Mouse (Mus musculus): Measurements from ENCODE around the gene Egflam. TPM values are rescaled to one million over a fixed set of nuclear protein-coding genes. Genes with fewer than 3 reads are reported as not detected.

Egflam gene
- total RNA-seq (2012; rRNA removed), result 0.54 and 0.58 TPM in 2 replicates

GRCm38 (mm10) chr15:7397818-7398608 is at the start of gene Egflam:
TSS of gene Egflam (minus strand) at chr15:7398395.
- no peak for TF ChIP-seq ZNF384 (IDR thresholded peaks at IDR 0.05; ENCODE audit: low read depth, low read length)
- no peak for TF ChIP-seq MAFK (IDR thresholded peaks at IDR 0.05; ENCODE audit: insufficient read depth, low read depth, low read length)
- TF ChIP-seq HCFC1 (IDR thresholded peaks at IDR 0.05; ENCODE audit: borderline replicate concordance, insufficient read depth, low read length), result no peak
- no peak for TF ChIP-seq ZC3H11A (IDR thresholded peaks at IDR 0.05; ENCODE audit: borderline replicate concordance, low read depth, low read length)
- no peak for TF ChIP-seq CHD2 (IDR thresholded peaks at IDR 0.05; ENCODE audit: low read depth, low read length)
- in situ Hi-C loops (cut with MboI; ENCODE audit: low sequenced_read_pairs in 2 of 2, unreplicated experiment in 2 of 2), result no loop called here

DNA sequence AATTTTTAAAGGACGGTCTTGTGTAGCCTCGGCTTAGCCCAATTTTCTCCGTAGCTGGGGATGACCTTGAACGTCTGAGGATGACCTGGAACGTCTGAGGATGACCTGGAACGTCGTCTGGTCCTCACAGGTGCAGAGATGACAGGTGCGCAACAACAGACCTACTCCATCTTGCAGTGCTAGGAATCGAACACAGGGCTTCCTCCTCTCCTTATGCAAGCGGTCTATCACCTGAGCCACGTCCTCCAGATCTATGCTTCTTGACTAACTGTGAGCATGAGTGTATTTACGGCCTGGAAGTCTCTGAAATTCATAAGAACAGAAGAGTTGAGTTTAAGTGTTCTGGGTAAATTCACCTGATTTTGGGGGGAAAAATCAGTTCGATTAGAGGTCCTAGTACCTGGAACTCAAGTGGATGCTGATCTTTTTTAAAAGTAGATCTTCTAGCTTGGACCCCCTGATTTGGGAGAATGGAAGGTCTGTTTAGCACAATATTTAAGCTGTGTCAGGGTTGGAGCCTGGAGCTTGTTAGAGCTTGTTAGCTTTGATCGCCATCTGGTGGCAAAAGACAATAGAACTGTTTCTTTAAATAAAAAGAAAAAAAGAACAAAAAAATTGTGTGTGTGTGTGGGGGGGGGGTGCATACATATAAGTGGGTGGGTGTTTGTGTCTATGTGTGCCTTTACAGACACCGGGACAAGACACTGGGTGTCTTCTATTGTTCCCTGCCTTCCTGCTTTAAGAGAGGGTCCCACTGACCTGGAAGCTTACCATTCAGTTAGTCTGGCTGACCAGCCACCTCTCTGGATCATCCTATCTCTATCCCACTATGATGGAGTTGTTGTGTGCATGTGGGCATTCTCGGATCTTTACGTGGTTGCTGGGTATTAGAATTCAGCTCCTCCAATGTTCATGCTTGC is 45.5 kb upstream of the Egflam start:
- DNase-seq (ENCODE audit: low read depth, low spot score), result peak; percentile 20
- H3K4me3 ChIP-seq (ENCODE audit: insufficient read depth in 1 of 2, low read depth in 1 of 2, low read length in 2 of 2, poor library complexity in 1 of 2, severe bottlenecking in 1 of 2), result no peak overlapping the region
- no peaks in the 10 kb centered on the region for H3K36me3 ChIP-seq (ENCODE audit: control insufficient read depth, insufficient read depth, low read length, poor library complexity, severe bottlenecking)
- H3K4me1 ChIP-seq (ENCODE audit: control insufficient read depth in 2 of 2, insufficient read depth in 2 of 2, low read length in 2 of 2, poor library complexity in 1 of 2), result no peaks in the 10 kb centered on the region
- no peak overlapping the region for H3K9ac ChIP-seq (ENCODE audit: insufficient read depth, low read depth, low read length, poor library complexity, severe bottlenecking)
- H3K9me3 ChIP-seq (ENCODE audit: control insufficient read depth, insufficient read depth, low read depth, low read length), result no peaks in the 10 kb centered on the region
- H3K27ac ChIP-seq (ENCODE audit: insufficient read depth, low read depth, low read length, poor library complexity, severe bottlenecking), result no peak overlapping the region
- peak; percentile 16; the same call in 1 of the 2 replicates for TF ChIP-seq ZC3H11A (IDR thresholded peaks at IDR 0.05; ENCODE audit: borderline replicate concordance, low read depth, low read length)
- TF ChIP-seq MAFK (IDR thresholded peaks at IDR 0.05; ENCODE audit: insufficient read depth, low read depth, low read length), result 0 out of 2 replicates have a peak, but pooled peaks have one; percentile 34
- TF ChIP-seq HCFC1 (IDR thresholded peaks at IDR 0.05; ENCODE audit: borderline replicate concordance, insufficient read depth, low read length), result no peak
- TF ChIP-seq ZNF384 (IDR thresholded peaks at IDR 0.05; ENCODE audit: low read depth, low read length), result no peak
- in situ Hi-C loops (cut with MboI; ENCODE audit: low sequenced_read_pairs in 2 of 2, unreplicated experiment in 2 of 2), result loop anchor here in 1 of 2 experiments (25.0 kb wide), 1 partner anchor 531 kb away; no protein-coding TSS in a partner anchor

More at GRCm38 (mm10) chr15:7397818-7398608, at the start of gene Egflam:
- peak within 1 kb of the TSS; percentile 67 to 78 for H3K4me3 ChIP-seq (ENCODE audit: insufficient read depth in 1 of 2, low read depth in 1 of 2, low read length in 2 of 2, poor library complexity in 1 of 2, severe bottlenecking in 1 of 2)
- no peaks in the 10 kb centered on the region for H3K36me3 ChIP-seq (ENCODE audit: control insufficient read depth, insufficient read depth, low read length, poor library complexity, severe bottlenecking)
- peak within 1 kb of the TSS; percentile 61 for H3K9ac ChIP-seq (ENCODE audit: insufficient read depth, low read depth, low read length, poor library complexity, severe bottlenecking)
- H3K4me1 ChIP-seq (ENCODE audit: control insufficient read depth in 2 of 2, insufficient read depth in 2 of 2, low read length in 2 of 2, poor library complexity in 1 of 2), result peaks cover 0 to 2% of the 10 kb centered on the region in 2 experiments; a peak in 1 of 4 replicates
- no peak within 1 kb of the TSS; the same call in 1 of the 2 replicates for H3K27ac ChIP-seq (ENCODE audit: insufficient read depth, low read depth, low read length, poor library complexity, severe bottlenecking)
- DNase-seq (ENCODE audit: low read depth, low spot score), result peak; percentile 15
- H3K9me3 ChIP-seq (ENCODE audit: control insufficient read depth, insufficient read depth, low read depth, low read length), result no peaks in the 10 kb centered on the region

DNA sequence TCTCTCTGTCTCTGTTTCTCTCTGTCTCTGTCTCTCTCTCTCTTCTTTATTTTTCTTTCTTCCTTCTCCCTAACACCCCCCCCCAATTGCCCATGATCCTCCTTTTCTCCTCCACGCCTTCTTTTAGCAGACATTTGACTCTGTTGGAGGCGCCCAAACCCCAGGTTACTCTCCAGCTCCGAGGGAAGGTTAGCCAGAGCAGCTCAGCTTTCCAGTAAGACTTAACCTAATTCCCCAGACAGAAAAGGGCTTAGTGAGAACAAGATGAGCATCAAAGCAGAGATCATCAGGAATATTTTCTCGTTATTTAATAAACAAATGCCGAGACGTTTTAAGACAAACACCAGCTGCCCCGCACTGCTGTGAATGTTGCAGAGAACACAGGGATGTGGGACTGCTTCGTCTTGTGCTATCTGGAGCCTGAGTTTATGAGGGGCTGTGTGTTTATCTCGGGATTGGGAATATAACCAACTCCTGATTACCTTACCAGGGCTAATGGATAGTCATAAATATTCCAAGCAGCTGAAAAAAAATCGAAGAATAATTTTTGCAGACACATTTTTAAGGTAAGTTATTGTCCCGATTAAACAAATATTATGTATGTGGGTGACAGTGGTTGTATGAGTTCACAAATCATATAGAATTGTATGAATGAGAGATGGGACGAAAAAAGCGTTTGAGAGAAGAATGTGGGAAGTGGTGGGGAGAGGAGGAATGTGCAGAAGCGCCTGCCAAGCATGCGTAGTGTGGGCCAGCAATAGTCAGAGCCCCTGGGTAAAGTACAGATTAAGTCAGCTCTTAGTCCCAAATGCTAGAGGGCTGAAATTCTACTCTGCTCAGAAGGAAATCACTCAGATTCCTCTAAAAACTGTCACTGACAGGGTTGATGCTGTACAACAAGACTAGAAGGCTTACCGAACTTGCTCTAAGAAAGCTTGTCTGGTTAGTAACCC is 44.2 kb upstream of the Egflam start:
- Histone ChIP-seq H3K36me3 (ENCODE audit: control insufficient read depth, insufficient read depth, low read length, poor library complexity, severe bottlenecking) (no peaks in the 10 kb centered on the region), H3K27ac (ENCODE audit: insufficient read depth, low read depth, low read length, poor library complexity, severe bottlenecking) (no peak overlapping the region), H3K4me1 (ENCODE audit: control insufficient read depth in 2 of 2, insufficient read depth in 2 of 2, low read length in 2 of 2, poor library complexity in 1 of 2) (no peaks in the 10 kb centered on the region), H3K9me3 (ENCODE audit: control insufficient read depth, insufficient read depth, low read depth, low read length) (no peaks in the 10 kb centered on the region), H3K4me3 (ENCODE audit: insufficient read depth in 1 of 2, low read depth in 1 of 2, low read length in 2 of 2, poor library complexity in 1 of 2, severe bottlenecking in 1 of 2) (no peak overlapping the region), H3K9ac (ENCODE audit: insufficient read depth, low read depth, low read length, poor library complexity, severe bottlenecking) (no peak overlapping the region)
- DNase-seq (ENCODE audit: low read depth, low spot score), result no peak
- TF ChIP-seq MAFK (IDR thresholded peaks at IDR 0.05; ENCODE audit: insufficient read depth, low read depth, low read length) (no peak), CHD2 (IDR thresholded peaks at IDR 0.05; ENCODE audit: low read depth, low read length) (no peak), ZNF384 (IDR thresholded peaks at IDR 0.05; ENCODE audit: low read depth, low read length) (no peak), ZC3H11A (IDR thresholded peaks at IDR 0.05; ENCODE audit: borderline replicate concordance, low read depth, low read length) (no peak), HCFC1 (IDR thresholded peaks at IDR 0.05; ENCODE audit: borderline replicate concordance, insufficient read depth, low read length) (no peak)
- in situ Hi-C loops (cut with MboI; ENCODE audit: low sequenced_read_pairs in 2 of 2, unreplicated experiment in 2 of 2), result loop anchor here in 1 of 2 experiments (25.0 kb wide), 1 partner anchor 530 kb away; no protein-coding TSS in a partner anchor

Data from ES-E14 (cell line).